Mouse (Mus musculus) thymus, postnatal 0 days (tissue): ENCODE results near the gene Sgca. TPM values are rescaled to one million over a fixed set of nuclear protein-coding genes. Genes with fewer than 3 reads are reported as not detected.

Experiments used
- DNase-seq: peaks from one replicate; pipeline ENCODE4 v3.0.0-alpha.2; 2015; ENCODE audit warnings: low spot score
- polyA plus RNA-seq: library from polyadenylated mRNA; unstranded; fragments of >200 nt; fragmentation: Nextera tagmentation; extraction: Ambion mirVana; gene quantifications from 2 replicates; pipeline ENCODE4 v1.2.1, GENCODE M21; 2015

Sgca gene
- polyA plus RNA-seq, 1 experiment from 2014 or later = 0.30 TPM

- no peak for DNase-seq
Measured at GRCm38 (mm10) chr11:94945236-94945635, 30.9 kb downstream of the Sgca start.

GRCm38 (mm10) chr11:94944295-94944694, 31.8 kb downstream of the Sgca start:
- DNase-seq = peak; percentile 18

GRCm38 (mm10) chr11:94943054-94943453, 33.1 kb downstream of the Sgca start:
- DNase-seq = no peak

GRCm38 (mm10) chr11:94942282-94943023, 33.7 kb downstream of the Sgca start:
- peak; percentile 67 for DNase-seq

GRCm38 (mm10) chr11:94941776-94942175, 34.4 kb downstream of the Sgca start:
- no peak for DNase-seq

- DNase-seq = no peak
Measured at GRCm38 (mm10) chr11:94941121-94941520, 35.0 kb downstream of the Sgca start.

- peak; percentile 48 for DNase-seq
Measured at GRCm38 (mm10) chr11:94939280-94939679, 36.8 kb downstream of the Sgca start.

GRCm38 (mm10) chr11:94938296-94938695, 37.8 kb downstream of the Sgca start:
- no peak for DNase-seq

- no peak for DNase-seq
Measured at GRCm38 (mm10) chr11:94937787-94938186, 38.3 kb downstream of the Sgca start.

- no peak for DNase-seq
Measured at GRCm38 (mm10) chr11:94937335-94937781, 38.8 kb downstream of the Sgca start.

GRCm38 (mm10) chr11:94936851-94937295, 39.3 kb downstream of the Sgca start:
- DNase-seq = peak; percentile 81

- DNase-seq = no peak
Measured at GRCm38 (mm10) chr11:94936045-94936444, 40.1 kb downstream of the Sgca start, which contains the start of gene Col1a1. Gene Col1a1 (plus strand): TSS chr11:94936224.

- DNase-seq = no peak
Measured at GRCm38 (mm10) chr11:94934526-94934925, 41.6 kb downstream of the Sgca start.

- DNase-seq = no peak
Measured at GRCm38 (mm10) chr11:94933584-94933983, 42.5 kb downstream of the Sgca start.

- DNase-seq = no peak
Measured at GRCm38 (mm10) chr11:94930151-94930550, 46.0 kb downstream of the Sgca start.

GRCm38 (mm10) chr11:94929599-94929998, 46.5 kb downstream of the Sgca start:
- DNase-seq = no peak

- DNase-seq = peak; percentile 31
Measured at GRCm38 (mm10) chr11:94928820-94929219, 47.3 kb downstream of the Sgca start.

- no peak for DNase-seq
Measured at GRCm38 (mm10) chr11:94927771-94928291, 48.3 kb downstream of the Sgca start.

GRCm38 (mm10) chr11:94926431-94926830, 49.7 kb downstream of the Sgca start:
- no peak for DNase-seq

- no peak for DNase-seq
Measured at GRCm38 (mm10) chr11:94924977-94925376, 51.1 kb downstream of the Sgca start.

- no peak for DNase-seq
Measured at GRCm38 (mm10) chr11:94920996-94921401, 55.1 kb downstream of the Sgca start.

- DNase-seq = no peak
Measured at GRCm38 (mm10) chr11:94917717-94918116, 58.4 kb downstream of the Sgca start.

- DNase-seq = no peak
Measured at GRCm38 (mm10) chr11:94916477-94916876, 59.6 kb downstream of the Sgca start.
